Mouse (Mus musculus) right cerebral cortex, postnatal 14 days (tissue): ENCODE measurements around the gene Lamtor2.
"Not testable (repeated sequence)": the region's sequence is repeated elsewhere in the genome, so short reads cannot be mapped to it uniquely, and the experiment has no call there.

Source experiments
- DNase-seq: peaks from one replicate; pipeline ENCODE4 v3.0.0; 2022

The Lamtor2 gene

DNA sequence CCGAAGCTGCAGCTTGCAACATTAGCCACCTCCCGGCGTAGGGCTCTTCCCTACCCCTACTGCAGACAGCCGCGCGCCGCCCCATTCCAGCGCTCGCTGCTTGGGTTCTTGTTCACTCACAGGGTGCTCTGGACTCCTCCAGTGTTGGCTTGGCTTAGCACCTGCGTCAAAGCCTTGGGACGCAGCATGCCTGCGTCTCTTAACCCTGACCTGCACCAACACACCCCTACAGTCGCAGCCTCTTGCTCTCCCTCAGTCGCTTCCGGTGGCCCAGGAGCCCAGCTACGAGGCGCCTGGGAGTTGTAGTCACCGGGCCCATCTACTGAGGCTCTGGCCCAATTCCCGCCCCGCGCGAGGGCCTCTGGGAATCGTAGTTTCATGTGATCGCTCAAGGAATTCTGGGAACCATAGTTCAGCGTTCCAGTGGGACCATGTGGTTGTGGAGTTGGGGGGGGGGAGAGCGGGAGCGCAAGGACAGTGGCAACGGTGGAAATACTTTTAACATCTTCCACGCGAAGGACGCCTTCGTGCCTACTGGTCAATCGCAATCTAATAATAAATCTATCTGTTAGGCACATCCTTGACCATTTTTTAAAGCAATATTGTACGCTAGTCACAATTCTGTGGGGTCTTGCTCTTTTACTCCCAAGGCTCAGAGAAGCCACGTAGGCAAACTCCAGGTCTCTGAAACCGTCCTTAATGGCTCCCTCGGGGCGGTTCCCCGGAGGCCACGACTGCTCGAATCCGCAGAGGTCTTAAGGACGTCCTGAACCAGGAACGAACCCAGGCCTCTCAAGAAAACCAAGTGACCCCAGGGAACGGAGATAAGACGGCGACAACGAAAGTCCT lies at the start of gene Lamtor2:
Gene Lamtor2 (minus strand): TSS at position 399 of the 849 bp plus-strand sequence.
- peak; percentile 98 for DNase-seq

DNA sequence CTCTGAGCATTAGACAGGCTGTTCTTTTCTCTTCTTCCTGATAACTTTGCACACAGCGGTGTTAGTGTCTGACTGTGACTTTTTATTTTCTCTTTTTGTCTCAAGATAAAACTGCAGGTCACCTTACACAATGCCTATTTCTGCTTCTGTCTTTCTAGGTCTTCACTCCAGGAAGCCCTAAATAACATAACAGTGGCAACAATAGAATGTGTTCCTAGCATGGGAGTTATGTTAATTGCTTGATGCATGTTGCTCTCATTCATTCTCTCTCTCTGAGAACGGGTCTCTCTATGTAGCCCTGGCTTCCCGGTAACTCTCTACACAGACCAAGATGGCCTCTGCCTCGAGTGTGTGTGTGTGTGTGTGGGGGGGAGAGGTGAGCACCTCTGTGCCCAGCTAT lies 49.6 kb upstream of the Lamtor2 start:
- no peak for DNase-seq

DNA sequence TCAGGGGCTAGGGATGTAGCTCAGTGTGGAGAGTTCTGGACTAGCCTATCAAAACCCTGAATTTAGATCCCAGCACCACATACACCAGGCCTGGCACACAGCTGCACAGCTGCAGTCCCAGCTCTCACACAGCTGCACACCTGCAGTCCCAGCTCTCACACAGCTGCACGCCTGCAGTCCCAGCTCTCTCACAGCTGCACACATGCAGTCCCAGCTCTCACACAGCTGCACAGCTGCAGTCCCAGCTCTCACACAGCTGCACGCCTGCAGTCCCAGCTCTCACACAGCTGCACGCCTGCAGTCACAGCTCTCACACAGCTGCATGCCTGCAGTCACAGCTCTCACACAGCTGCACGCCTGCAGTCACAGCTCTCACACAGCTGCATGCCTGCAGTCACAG lies 43.7 kb upstream of the Lamtor2 start:
- not testable (repeated sequence) for DNase-seq

DNA sequence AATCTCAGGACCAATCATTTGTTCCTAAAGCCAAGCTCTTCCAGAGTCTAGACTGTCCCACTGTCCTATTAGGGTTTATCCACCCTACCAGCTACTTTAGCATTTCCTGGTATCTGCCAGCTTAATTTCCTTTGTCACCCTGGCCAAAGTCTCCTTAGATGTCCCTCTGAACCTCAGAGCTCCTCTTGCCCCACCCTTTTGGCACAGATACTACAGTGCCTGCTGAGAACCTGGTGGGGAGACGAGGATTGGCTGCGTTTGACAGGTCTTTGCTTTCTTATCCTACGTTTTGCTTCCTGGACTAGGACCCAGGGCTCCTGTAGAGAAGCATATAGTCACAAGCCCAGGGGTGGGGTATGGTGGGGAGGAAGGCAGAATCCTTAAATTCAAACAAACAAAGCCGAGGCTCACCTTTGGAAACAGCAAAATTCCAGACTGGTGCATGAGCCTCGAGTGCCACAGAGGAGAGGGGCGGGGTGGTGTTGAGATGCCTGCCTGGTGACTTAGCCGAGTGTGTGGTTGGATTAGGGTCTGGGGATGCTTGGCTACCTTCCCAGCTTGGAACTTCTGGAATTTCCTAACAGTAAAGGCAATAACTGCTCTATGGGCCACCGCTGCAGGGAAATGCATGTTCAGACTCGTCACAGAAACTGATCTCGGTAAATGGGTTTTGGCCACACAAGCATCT lies 41.2 kb upstream of the Lamtor2 start:
- DNase-seq: no peak

DNA sequence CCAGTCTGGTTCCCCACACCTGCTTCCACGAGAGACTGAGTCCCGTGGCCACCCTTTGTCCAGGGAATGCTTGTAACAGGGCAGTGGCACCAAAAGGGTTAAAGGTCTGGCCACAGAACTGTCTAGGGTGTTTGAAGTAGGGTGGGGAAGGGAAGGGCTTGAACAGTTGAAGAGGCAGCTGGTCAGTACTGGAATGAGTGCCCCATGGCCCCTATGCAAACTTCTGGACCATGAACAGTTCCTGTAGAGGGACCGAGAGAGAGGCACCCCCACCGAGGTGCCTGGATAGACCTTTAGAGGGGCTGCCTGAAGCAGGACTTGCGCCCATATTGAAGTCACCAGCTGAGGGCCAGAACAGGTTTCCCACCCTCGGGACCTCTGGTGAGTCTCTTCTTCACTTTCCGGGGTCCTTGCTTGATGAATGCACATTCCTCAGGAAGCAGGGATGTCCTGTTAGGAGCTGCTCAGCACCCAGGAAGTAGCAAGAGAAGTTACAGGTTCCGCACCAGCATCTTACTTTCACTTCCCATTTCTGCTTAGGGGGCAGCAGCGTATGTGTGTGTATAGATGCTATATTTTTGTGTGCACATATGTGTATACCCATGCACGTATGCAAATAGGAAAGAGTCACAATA lies 40.2 kb upstream of the Lamtor2 start:
- no peak for DNase-seq

DNA sequence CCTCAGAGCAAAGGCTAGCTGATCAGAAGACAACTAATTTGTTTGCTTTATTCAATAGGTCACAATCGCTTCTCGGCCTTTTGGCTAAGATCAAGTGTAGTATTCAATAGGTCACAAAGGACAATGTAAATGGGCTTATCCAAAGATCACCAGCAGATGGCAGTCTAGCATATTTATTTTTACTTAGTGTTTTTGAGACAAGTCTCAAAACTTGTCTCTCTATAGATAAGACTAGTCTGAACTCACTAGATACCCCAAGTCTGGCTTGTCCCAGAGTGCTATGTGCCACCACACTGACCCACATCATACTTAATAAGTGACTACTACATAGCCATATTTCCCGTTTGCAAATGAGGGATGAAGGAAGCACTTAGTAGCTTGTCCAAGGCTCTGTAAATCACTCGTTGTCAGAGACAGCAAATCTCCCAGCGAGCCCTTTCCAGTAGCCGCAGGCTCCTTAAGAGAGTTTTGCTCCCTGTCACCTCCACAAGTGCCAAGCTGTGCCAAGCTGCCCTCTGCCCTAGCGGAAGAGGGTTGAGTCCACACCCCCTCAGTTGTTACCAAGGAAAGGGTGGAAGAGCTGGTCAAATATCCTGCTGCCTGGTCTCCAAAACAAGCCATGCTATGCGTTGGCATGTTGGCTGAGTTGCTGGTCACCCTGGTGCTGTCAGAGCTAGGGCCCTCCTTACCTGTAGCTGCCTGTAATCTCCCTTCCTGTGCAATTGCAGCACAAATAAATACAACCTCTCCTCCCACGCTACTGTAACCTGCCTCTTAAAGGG lies 39.3 kb upstream of the Lamtor2 start:
- no peak for DNase-seq

DNA sequence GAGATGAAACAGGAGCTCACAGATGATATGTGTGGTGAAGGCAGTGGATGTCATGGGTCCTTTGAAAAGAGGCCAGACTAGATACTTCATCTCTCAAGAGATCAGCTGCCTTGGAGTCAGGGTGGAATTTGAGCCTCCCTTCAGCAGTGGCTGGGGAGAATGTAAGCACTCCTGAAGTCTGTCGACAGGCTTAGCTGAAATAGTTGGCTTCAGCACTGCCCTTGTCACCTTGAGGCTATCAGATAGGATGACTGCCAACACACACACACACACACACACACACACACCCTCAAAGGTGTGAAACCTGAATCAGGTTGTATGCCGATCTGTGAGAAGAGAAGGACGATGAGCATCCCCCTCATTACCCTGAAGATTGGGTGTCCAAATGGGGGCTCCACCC lies 38.2 kb upstream of the Lamtor2 start:
- DNase-seq: no peak

DNA sequence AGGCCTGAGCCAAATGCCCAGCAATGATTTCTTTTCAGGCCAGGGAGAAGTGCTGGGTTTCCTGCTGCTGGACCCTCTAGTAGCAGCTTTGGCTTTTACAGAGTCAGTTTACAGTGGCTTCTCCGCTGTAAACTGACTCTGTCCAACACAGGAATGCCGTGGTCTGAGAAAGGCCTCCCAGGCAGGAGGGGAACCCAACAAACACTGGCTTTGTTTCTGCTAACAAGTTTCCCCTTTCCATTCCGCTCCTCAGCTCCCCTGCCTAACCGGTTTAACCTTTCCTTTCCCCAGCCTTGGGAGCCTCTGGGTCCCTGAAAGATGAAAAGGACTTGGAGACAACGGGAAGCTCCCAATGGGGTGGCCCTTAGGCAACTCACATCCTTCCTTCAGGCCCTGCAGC lies 37.4 kb upstream of the Lamtor2 start:
- DNase-seq: no peak

DNA sequence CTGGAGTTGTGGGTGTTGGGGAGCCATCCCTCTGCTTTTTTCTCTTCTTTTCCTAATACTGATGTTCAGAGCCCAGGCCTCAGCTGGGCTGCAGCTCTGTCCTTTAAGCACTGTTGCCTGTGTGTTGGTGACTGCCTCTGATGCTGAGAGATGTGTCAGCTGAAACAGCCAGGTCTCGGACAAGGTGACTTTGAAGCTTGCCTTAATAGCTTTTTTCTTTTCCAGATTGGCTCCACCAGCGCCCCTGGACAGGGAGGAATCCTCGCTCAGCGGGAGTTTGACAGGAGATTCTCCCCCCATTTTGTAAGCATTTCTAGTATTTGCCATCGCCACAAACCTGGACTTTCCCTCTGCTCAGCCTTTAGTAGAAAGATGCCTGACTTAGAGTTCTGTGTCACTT lies 33.8 kb upstream of the Lamtor2 start:
- no peak for DNase-seq

DNA sequence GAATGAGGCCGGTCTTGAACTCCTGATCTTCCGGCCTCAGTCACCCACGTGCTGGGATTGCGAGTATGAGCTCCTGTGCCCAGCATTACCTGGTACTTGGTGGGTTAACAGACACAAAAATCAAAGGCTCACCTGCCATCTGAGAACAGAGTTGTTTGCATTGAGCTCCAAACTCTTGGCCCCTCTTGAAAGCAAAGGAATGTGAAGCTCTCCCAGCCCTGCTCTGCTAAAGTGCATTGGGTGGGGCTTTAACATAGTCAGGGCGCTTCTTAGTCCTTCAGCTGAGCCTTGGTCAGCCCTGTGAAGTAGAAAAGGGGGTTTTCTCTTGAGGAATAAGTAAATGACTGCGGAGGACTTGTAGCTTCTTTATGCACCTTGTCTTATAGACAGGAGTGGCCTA lies 32.9 kb upstream of the Lamtor2 start:
- no peak for DNase-seq

DNA sequence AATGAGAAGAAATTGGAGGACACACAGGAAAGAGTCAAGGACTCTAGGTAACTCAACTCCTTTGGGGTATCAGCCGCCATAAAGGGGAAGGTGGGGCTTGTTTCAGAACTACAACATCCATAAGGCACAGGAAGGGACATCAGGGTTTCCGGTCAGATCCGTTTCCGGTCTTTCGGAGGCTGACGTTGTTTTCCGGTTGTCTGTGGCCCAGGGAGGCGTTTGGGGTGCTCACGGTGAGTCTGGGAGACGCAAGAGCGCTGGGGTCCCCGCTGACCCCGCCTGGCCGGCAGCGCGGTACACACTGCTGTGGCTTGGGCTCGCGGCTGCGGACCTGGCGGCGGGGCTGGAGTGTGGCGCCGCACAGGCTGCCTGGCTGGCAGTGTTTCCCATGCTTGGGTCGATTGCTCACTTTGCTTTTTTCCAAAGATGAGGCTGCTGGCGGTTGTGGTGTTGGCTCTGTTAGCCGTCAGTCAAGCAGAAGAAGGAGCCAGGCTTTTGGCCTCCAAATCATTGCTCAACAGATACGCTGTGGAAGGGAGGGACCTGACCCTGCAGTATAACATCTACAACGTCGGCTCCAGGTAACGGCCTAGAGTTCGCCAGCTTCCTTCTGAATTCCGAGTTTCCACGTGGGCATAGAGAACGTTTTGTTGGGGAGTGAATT lies 26.7 kb upstream of the Lamtor2 start:
- DNase-seq: peak; percentile 66

DNA sequence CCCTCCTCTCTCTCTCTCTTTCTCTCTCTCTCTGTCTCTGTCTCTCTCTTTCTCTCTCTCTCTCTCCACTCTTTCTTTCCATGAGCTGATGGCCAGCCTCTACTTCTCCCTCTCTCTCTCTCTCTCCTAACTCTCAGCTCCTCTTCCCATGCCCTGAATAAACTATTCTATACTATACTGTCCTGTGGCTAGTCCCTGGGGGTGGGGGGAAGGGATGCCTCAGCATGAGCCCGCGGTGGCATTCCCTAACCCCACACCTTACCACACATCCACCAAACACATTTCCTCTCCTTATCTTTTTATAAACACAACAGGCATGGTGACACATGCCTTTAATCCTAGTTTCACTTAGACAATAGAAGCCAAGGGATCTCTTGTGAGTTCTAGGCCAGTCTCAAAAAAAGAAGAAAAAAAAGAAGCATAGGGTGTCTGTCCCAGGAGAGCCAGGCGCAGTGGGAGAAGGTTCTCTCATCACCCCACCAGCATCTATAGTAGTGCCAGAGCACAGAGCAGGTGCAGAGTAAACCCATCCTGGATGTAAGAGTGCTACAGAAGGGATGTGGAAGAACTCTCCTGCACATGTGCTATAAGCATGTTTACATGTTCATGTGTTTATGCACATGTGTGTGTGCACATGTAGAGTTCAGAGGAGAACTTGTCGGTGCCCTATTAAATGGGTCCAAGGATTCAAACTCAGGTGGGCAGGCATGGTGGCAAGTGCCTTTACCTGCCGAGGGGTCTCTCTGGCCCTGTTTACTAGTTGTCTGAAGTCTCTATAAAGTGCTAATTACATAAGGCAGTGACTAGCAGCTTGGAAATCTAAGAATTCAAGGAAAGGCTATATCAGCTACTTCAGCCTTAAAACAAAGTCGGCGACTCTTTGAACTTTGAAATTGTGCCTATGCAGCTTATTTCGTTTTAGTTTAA lies 25.9 kb upstream of the Lamtor2 start:
- no peak for DNase-seq

DNA sequence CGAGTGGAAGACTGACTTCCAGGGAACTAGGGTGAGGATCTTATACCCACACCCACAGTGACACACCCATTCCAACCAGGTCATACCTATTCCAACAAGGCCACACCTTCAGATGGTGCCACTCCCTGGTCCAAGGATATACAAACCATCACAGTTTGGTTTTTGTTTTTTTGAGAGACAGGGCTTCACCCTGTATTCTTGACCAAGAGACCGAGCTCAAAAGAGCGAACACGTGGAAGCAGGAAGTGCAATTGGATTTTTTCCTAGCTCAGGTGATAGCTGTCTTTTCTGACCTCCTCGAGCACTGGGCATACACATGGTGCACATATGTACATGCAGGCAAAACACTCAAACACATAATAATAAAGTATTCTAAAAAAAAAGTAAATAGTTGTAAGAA lies 25.0 kb upstream of the Lamtor2 start:
- not testable (repeated sequence) for DNase-seq

DNA sequence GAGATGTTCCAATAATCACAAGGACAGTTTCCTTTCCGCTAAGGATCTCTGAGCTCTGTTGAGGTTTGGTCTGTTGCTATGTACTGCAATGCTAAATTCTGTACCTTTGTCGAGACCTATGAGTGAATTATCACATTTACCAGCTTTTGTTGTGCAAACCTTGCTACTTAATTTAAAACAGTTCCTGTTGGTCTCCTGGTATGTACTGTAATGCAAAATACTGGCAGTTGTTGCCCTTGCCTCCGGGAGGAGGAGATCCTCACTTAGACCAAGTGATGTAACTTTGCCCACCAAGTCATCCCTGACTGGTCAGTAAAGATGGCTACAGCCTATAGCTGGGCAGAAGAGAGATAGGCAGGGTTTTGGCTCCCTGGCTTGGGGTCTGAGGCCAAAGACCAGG lies 22.7 kb upstream of the Lamtor2 start, which contains the start of gene Ssr2:
Gene Ssr2 (plus strand): TSS at position 337 of the 400 bp plus-strand sequence.
- no peak for DNase-seq

DNA sequence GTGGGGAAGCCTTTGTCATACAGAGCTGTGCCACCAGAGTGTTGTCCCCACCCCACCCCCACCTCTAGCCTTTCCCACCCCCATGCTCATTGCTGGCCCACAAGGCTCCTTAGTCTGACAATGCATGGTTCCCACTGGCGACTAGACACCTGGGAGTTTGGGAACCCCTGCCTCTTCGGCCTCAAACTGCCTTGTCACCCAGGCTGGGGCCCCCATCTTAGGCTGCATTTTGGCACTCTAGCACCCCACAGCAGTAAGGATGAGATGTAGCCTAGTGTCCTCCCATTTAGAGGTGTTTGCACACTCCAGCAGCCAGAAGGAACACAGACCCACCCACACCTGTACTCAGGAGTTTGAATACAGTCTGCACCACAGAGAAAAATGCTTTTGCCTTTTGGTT lies 20.9 kb upstream of the Lamtor2 start:
- DNase-seq: no peak

DNA sequence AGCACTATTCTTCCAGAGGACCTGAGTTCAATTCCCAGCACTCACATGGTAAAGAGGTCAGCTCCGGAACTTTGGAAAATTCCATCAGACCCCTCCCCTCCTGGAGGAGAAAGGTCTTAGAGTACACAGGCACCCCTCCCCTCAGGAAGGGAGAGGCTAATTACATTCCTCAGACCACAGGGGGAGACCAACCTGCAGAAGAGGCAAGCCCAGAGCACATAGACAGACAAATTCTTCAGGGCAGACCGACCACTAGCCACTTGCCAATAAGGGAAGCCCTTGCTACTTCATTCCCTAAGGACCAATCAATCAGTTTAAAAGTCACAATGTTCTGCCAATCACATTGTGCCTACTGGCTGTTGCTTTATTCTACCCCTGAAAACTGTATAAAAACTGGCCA lies 20.0 kb upstream of the Lamtor2 start:
- no peak for DNase-seq

DNA sequence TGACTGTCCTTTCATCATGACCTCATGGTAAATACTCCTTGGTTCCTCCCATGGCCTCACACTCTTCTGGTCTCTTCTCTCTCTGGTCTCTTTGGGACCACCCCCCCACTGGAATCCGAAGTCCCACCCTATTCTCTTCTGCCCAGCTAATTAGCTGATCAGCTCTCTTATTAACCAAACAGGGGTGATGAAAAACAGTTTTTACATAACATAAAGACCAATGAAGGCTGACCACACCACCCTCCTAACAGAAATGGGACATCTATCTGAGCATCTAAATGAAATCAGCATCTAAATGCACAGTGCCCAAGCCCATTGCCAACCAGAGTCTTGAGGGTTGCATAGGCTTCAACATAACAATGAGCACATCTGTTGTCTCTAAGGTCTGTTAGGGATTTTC lies 19.0 kb upstream of the Lamtor2 start:
- DNase-seq: no peak

DNA sequence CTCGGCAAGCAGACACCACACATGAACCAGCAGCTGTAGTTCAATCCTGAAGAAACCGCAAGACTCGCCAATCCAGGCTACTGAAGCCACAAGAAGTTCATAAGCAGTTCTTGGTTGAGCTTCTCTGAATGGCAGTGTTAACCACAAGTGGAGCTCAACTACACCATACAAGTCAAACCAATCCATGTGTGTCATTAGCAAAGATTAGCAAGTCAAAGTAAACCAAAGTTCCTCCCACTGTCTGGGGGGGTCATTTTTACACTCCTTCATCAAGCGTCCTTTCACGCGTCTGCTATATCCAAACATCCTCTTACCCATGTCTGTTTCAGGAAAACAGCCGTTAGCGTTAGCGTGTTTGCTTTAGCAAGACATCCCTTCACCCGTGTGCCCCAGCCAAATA lies 17.5 kb upstream of the Lamtor2 start:
- DNase-seq: no peak

DNA sequence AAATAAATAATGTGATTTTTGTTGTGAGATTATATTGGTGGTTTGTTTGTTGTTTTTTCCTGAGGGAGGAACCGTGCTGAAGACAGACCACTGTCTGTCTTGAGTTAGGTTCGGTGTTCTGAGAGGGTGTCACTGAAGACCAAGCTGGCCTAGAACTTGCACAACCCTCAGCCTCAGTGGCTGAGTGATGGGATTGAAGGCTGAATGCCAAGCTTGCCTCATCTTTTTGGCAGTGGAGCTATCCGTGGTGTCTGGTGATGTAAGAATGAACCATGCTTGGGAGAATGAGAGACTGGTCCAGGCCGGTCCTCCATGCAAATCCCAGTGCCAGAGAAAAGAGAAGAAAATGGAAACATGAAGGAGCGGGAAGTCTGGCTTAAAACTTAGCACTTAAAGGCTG lies 16.8 kb upstream of the Lamtor2 start:
- DNase-seq: no peak

DNA sequence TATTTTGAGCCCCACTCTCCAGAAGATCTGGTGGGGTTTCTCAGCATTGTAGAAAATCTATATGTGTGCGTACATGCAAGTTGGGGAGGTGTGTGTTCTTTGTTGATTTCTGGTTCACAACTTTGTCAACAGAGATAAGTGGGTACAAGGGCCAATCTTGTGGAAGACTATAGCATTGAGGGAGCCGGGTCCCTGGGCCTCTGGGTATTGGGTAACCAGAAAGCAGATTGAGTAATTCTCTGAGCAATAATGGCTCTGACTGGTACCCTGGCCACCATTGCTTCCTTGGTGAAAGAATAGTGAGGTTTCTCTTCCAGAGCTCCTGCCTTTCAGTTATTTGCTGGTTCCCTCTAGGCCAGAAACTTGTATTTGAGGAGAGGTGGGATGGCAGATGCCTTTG lies 16.2 kb upstream of the Lamtor2 start:
- no peak for DNase-seq

DNA sequence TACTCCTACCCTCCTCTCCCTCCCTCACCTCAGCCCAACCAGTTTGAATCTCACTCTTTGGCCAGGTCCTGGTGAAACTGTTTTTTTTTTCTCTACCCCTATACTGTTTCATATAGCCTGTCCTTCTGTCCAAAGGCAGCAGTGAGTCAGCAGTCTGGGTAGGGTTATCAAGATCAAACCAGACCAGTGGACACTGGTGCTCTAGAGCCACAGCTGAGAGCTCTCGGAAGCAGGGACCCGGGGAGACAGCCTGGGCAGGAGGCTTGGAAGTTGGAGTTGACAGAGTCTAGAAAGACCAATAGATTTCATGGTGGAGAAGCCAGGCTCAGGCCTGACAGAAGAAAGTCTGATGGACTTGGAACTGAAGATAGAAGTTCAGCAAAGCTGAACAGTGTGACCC lies 15.7 kb upstream of the Lamtor2 start:
- no peak for DNase-seq
